Mouse (Mus musculus): ENCODE results near the gene Tigd4.
"Not testable (repeated sequence)": the region's sequence is repeated elsewhere in the genome, so short reads cannot be mapped to it uniquely, and the experiment has no call there.

Tigd4 gene

GRCm38 (mm10) chr3:84593274-84593673, at the start of gene Tigd4:
Tigd4 (plus strand) TSS chr3:84593574.
- DNase-seq (ENCODE audit: extremely low read depth, low read depth, low spot score), result no peak

GRCm38 (mm10) chr3:84547177-84547576, 46.2 kb upstream of the Tigd4 start:
- DNase-seq (ENCODE audit: extremely low read depth, low read depth, low spot score), result no peak

- no peak for DNase-seq (ENCODE audit: extremely low read depth, low read depth, low spot score)
These were observed 37.6 kb upstream of the Tigd4 start for GRCm38 (mm10) chr3:84555780-84556179.

- DNase-seq (ENCODE audit: extremely low read depth, low read depth, low spot score), result no peak
These were observed 35.1 kb upstream of the Tigd4 start for GRCm38 (mm10) chr3:84558301-84558700.

GRCm38 (mm10) chr3:84562911-84563310, 30.5 kb upstream of the Tigd4 start:
- DNase-seq (ENCODE audit: extremely low read depth, low read depth, low spot score), result not testable (repeated sequence)

GRCm38 (mm10) chr3:84563415-84563814, 30.0 kb upstream of the Tigd4 start:
- no peak for DNase-seq (ENCODE audit: extremely low read depth, low read depth, low spot score)

- DNase-seq (ENCODE audit: extremely low read depth, low read depth, low spot score), result no peak
These were observed 24.8 kb upstream of the Tigd4 start for GRCm38 (mm10) chr3:84568540-84568939.

GRCm38 (mm10) chr3:84569587-84569986, 23.8 kb upstream of the Tigd4 start:
- no peak for DNase-seq (ENCODE audit: extremely low read depth, low read depth, low spot score)

- DNase-seq (ENCODE audit: extremely low read depth, low read depth, low spot score), result no peak
These were observed 22.9 kb upstream of the Tigd4 start for GRCm38 (mm10) chr3:84570501-84570900.

- no peak for DNase-seq (ENCODE audit: extremely low read depth, low read depth, low spot score)
These were observed 12.7 kb upstream of the Tigd4 start for GRCm38 (mm10) chr3:84580716-84581115.

- no peak for DNase-seq (ENCODE audit: extremely low read depth, low read depth, low spot score)
These were observed 11.7 kb upstream of the Tigd4 start for GRCm38 (mm10) chr3:84581696-84582022.

GRCm38 (mm10) chr3:84582023-84582912, 11.1 kb upstream of the Tigd4 start, which contains the start of gene Arfip1:
Arfip1 (minus strand) TSS chr3:84582625.
- no peak for DNase-seq (ENCODE audit: extremely low read depth, low read depth, low spot score)

GRCm38 (mm10) chr3:84582913-84583276, 10.5 kb upstream of the Tigd4 start:
- DNase-seq (ENCODE audit: extremely low read depth, low read depth, low spot score), result no peak

- DNase-seq (ENCODE audit: extremely low read depth, low read depth, low spot score), result no peak
These were observed 6.6 kb upstream of the Tigd4 start for GRCm38 (mm10) chr3:84586736-84587135.

GRCm38 (mm10) chr3:84594894-84595676, 1.7 kb downstream of the Tigd4 start:
- no peak for DNase-seq (ENCODE audit: extremely low read depth, low read depth, low spot score)

GRCm38 (mm10) chr3:84595677-84596234, 2.4 kb downstream of the Tigd4 start:
- DNase-seq (ENCODE audit: extremely low read depth, low read depth, low spot score), result no peak

GRCm38 (mm10) chr3:84597996-84598734, 4.8 kb downstream of the Tigd4 start:
- no peak for DNase-seq (ENCODE audit: extremely low read depth, low read depth, low spot score)

GRCm38 (mm10) chr3:84598756-84599155, 5.4 kb downstream of the Tigd4 start:
- no peak for DNase-seq (ENCODE audit: extremely low read depth, low read depth, low spot score)

- no peak for DNase-seq (ENCODE audit: extremely low read depth, low read depth, low spot score)
These were observed 8.6 kb downstream of the Tigd4 start for GRCm38 (mm10) chr3:84601870-84602495.

GRCm38 (mm10) chr3:84602759-84603158, 9.4 kb downstream of the Tigd4 start:
- DNase-seq (ENCODE audit: extremely low read depth, low read depth, low spot score), result peak; percentile 88

GRCm38 (mm10) chr3:84603212-84603611, 9.8 kb downstream of the Tigd4 start:
- no peak for DNase-seq (ENCODE audit: extremely low read depth, low read depth, low spot score)
